Mouse (Mus musculus): Measurements from ENCODE around the gene Anln.
A peak's percentile ranks its signal among the peaks of the same experiment; 100 is the strongest.
"Not testable (repeated sequence)": the region's sequence is repeated elsewhere in the genome, so short reads cannot be mapped to it uniquely, and the experiment has no call there.

Anln gene

DNA sequence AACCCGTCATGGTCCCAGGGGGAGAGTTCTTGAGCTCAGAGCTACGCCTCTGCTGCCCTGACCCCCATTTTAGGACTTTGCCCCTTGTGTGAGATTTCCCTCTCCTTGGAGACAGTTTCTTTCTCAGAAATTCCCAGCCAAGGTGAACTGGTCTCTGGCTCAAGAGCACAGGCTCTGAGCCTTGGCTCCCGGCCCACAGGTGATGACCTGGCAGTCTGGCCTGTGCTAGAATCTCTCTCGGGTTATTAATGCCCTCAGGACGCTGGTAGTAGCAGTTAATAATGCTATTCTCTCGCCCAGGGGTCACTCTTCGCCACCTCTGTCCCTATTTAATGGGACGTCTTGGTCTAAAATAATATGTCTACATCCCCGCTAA, 61.9 kb downstream of the Anln start:
- DNase-seq (ENCODE audit: inconsistent age in 2 of 2, low spot score in 1 of 2), result no peak

DNA sequence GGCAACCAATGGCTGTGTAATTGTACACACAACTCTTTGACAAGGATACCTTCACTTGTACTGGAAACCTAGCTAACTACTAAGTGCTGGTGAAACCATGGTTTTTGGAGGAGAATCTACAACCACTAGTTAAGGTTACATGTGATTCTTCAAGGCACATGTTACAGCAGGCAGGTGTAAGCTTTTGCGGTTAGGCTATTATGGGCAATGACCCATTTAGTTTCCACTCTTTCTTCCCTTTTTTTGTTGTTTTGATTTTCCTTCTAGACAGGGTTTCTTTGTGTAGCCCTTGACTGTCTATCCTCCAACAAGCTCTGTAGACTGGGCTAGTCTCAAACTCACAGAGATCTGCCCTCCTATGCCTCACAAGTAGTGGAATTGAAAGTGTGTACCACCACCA, 64.4 kb downstream of the Anln start:
- no peak for DNase-seq (ENCODE audit: inconsistent age in 2 of 2, low spot score in 1 of 2)

DNA sequence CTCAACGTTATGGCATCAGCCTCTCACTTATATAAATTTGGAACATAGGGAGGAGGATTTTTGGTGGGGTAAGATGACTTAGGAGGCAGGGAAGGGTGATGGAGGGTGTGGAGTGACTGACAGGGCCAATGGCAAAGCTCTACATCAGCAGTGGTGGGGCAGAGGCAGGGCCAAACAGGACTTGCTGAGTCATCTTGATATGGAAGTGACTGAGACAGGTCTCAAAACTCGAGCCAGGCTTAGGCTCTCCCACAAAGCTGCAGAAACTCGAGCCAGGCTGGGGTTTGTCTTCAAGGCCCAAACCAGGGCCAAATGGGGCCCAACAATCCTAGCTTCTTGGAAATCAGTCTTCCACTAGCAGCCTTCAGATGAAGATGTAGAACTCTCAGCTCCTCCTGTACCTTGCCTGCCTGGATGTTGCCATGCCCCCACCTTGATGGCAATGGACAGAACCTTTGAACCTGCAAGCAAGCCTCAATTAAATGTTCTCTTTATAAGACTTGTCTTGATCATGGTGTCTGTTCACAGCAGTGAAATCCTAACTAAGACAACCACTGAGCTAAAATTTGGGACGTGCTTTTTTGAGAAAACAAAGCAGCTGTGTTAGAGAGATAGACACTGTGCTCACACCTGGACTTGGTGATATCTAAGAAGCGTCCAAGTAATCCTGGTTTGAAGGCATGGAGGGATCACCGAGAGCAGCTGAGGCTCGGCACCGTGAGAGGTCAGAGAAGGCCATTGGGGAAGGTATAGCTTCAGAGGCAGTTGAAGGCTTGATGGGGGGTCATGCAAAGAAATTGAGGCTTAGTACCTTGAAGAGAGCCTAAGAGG, 66.4 kb downstream of the Anln start:
- DNase-seq (ENCODE audit: inconsistent age in 2 of 2, low spot score in 1 of 2), result no peak

DNA sequence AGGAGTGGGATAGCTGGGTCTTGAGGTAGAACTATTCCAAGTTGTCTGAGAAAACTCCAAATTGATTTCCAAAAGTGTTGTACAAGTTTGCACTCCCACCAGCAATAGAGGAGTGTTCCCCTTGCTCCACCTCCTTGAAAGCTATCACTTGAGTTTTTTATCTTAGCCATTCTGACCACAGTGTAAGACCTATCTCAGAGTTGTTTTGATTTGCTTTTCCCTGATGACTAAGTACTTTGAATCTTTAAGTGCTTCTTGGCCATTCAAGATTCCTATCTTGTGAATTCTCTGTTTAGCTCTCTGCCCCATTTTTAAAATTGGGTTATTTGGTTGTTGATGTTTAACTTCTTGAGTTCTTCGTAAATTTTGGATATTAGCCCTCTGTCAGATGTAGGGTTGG, 69.9 kb downstream of the Anln start:
- no peak for DNase-seq (ENCODE audit: inconsistent age in 2 of 2, low spot score in 1 of 2)

DNA sequence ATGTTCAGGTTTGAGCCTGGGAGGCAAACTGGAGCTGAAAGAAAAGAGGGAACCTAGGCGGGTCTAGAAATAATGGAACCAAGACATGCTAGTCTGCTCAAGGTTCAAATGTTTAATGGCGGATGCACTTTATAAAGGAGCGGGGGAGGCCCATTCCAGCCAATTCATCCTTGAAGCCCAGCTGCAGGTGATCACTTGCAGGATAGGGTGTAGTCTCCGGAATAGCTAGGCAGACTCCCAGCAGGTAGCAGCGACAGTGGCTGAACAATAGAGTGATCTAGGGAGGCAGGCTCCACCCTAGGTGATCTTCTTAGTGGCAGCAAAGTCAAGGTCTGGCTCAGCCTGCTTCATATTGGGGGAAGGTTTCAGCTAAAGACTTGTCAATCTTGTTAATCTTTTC, 72.9 kb downstream of the Anln start:
- not testable (repeated sequence) for DNase-seq (ENCODE audit: inconsistent age in 2 of 2, low spot score in 1 of 2)

DNA sequence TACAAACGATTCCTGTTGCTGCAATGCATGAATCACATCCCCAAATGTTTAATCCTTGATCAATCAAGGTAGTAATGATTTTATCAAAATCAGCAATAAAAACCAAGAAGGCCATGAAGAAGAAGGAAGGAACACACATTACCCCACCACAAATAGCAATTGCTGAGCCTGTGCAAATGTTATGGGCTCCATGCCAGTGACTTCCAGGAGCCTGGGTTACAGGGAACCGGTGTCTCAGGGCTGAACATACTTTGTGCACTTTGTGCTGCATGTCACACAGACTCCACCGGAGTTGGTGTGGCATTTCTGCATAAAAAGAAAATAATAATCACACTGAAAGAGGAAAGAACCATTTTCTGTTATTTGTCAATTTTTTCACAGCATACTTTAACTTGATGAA, 74.9 kb downstream of the Anln start:
- DNase-seq (ENCODE audit: inconsistent age in 2 of 2, low spot score in 1 of 2), result no peak

DNA sequence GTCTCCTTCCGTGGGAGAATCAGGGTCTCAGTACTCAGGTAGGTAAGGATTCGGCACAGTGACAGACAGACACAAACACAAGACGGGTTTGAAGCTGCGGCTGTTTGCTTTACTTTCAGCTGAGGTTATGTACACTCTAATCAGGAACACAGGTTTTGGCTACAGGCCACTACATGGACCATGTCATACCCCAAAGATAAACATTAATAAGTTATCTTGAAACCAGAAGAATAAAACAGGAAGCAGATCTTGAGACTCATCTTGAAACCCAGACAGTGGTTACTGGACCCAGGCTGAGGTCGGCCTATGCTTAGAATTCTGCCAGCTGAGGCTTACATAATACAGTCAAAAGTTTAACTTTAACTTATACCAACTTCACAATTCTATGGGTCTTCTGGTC, 75.8 kb downstream of the Anln start:
- peak in 1 of 2 experiments; percentile 29 for DNase-seq (ENCODE audit: inconsistent age in 2 of 2, low spot score in 1 of 2)

DNA sequence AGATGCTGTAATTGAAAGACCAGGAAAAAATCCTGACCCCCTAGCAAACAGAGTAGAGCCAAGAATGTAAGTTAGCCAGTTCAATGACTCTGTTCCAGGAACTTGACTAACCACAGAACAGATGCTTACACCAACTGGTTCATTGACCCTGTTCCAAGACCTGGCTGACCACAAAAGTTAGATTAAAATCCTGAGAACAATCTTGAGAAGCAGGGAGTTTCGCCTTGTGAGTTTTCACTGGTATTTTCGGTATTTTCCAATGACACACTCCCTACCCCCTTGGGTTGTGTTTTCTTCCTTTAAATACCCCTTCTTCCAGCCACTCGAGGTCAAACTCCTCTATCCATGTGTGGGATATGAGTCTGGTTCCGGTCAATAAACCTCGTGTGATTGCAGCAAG, 79.3 kb downstream of the Anln start:
- DNase-seq (ENCODE audit: inconsistent age in 2 of 2, low spot score in 1 of 2), result no peak

DNA sequence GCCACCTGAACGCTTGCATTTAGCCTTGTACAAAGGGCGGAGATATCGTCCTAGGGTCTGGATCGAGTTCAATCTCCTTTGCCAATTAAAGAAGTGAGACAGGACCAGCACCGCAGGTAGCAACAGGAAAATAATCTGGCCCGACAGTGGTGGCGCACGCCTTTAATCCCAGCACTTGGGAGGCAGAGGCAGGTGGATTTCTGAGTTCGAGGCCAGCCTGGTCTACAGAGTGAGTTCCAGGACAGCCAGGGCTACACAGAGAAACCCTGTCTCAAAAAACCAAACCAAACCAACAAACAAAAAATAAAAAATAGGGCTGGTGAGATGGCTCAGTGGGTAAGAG, 81.1 kb downstream of the Anln start:
- DNase-seq (ENCODE audit: inconsistent age in 2 of 2, low spot score in 1 of 2), result not testable (repeated sequence)

DNA sequence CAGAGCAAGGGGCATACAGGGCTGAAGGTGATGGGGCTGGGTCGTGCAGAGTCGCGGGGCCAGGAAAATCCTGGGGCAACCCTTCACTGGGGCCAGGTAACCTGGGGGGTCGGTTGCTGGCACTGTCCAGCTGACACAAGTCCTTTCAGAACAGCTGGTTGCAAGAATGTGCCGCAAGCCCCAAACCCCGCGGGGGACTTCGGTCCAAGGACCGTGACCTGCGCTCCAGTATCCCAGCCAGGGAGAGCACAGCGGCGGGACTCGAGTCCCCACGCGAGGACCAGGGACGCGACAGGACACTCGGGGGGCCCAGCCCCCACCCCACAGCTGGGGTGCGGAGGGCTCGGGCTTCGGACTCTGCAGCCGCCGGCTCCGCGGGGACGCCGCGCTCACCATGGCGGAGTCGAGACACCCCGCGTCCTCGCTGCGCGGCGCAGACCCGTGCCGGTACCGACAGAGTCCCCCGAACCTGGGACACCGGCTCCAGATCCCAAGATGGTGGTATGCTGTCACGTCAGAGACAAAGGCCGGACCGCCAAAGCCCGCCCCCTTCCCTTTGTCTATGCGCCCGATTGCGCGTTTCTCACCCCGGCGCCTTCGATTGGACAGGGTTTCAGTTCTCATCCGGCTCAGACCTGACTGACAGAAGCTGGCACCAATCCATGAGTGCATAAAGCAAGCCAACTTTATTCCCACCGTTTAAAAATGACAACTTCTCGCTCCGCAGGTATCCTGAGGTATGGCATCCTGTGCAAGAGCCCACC, 81.7 kb downstream of the Anln start, which contains the start of gene Zfp810:
TSS of gene Zfp810 (minus strand) at position 493 of the 764 bp plus-strand sequence.
- DNase-seq (ENCODE audit: inconsistent age in 2 of 2, low spot score in 1 of 2), result peak; percentile 93 to 97

DNA sequence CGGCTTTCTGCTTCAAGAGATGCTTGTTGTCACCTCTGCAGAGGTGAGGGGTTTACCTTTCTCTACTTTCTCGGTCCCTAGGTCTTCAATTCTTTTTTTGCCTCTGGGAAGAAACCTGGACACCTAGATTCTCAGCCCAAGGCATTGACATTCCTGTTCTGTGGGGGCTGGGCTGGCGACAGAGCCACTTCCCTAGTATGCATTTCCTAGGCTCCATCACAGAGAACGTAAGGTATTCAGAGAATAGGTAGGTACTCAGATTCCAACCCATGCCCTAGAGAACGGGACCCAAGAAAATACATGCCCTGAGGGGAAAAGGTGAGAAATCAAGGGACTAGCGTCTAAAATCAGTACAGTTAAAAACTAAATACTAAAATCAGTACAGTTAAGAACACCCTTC, 82.3 kb downstream of the Anln start:
- no peak for DNase-seq (ENCODE audit: inconsistent age in 2 of 2, low spot score in 1 of 2)

DNA sequence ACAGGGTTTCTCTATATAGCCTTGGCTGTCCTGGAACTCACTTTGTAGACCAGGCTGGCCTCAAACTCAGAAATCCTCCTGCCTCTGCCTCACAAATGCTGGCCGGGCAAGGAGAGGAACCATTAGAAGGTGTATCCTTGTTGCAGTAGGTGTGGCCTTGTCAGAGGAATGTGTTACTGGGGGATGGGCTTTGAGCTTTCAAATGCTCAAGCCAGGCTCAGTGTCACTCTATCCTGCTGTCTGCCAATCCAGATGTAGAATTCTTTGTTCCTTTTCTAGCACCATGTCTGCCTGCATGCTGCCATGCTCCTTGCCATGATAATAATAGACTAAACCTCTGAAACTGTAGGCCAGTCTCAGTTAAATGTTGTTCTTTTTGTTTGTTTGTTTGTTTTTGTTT, 86.8 kb downstream of the Anln start:
- DNase-seq (ENCODE audit: inconsistent age in 2 of 2, low spot score in 1 of 2), result no peak
